Mouse (Mus musculus): Measurements from ENCODE around the gene St7.

- TF ChIP-seq FOSL1 (IDR thresholded peaks at IDR 0.05; ENCODE audit: insufficient read depth, low read length, poor library complexity, severe bottlenecking), result no peak
- no peak for TF ChIP-seq MYOD1 (IDR thresholded peaks at IDR 0.05; ENCODE audit: control insufficient read depth, insufficient read length, low read depth)
Measured at GRCm38 (mm10) chr6:17700936-17701612, 8.3 kb downstream of the St7 start.
